Mouse (Mus musculus) embryonic facial prominence, embryonic 10.5 days (tissue): ENCODE measurements around the gene Cmtm2a. TPM values are rescaled to one million over a fixed set of nuclear protein-coding genes. Genes with fewer than 3 reads are reported as not detected.

Source experiments
- DNase-seq: peaks from one replicate; pipeline ENCODE4 v3.0.0-alpha.2; 2017; ENCODE audit warnings: low spot score
- H3K27ac ChIP-seq: fragments of 300-500 bp; sonication (generic); replicated peaks from 2 replicates; pipeline ENCODE4 v1.5.1; 2016; ENCODE audit warnings: mild to moderate bottlenecking
- H3K27me3 ChIP-seq: fragments of 300-500 bp; sonication (generic); replicated peaks from 2 replicates; pipeline ENCODE4 v1.6.1; 2016; ENCODE audit warnings: low read depth, mild to moderate bottlenecking; ENCODE audit not compliant: poor library complexity, severe bottlenecking
- H3K36me3 ChIP-seq: fragments of 300-500 bp; sonication (generic); replicated peaks from 2 replicates; pipeline ENCODE4 v1.6.1; 2016; ENCODE audit warnings: mild to moderate bottlenecking, moderate library complexity
- H3K4me1 ChIP-seq: fragments of 300-500 bp; sonication (generic); 2 replicates; pipeline ENCODE4 v1.6.1; 2016
- H3K4me3 ChIP-seq: fragments of 300-500 bp; sonication (generic); 2 replicates; pipeline ENCODE4 v1.5.1; 2016; ENCODE audit warnings: mild to moderate bottlenecking, moderate library complexity
- H3K9me3 ChIP-seq: fragments of 300-500 bp; sonication (generic); 2 replicates; pipeline ENCODE4 v1.6.1; 2016; ENCODE audit warnings: mild to moderate bottlenecking
- WGBS: fragments of 180-500 bp; shearing (Covaris S2); methylation state at CpG from one replicate; pipeline ENCODE4 v1.1.7; 2016; 5-methylcytosine and 5-hydroxymethylcytosine counted together
- polyA plus RNA-seq: library from polyadenylated mRNA; unstranded; fragments of >200 nt; fragmentation: Nextera tagmentation; extraction: Ambion mirVana; gene quantifications from 2 replicates; pipeline ENCODE4 v1.2.1, GENCODE M21; 2016

The Cmtm2a gene
- polyA plus RNA-seq, 1 experiment from 2014 or later = not detected

DNA sequence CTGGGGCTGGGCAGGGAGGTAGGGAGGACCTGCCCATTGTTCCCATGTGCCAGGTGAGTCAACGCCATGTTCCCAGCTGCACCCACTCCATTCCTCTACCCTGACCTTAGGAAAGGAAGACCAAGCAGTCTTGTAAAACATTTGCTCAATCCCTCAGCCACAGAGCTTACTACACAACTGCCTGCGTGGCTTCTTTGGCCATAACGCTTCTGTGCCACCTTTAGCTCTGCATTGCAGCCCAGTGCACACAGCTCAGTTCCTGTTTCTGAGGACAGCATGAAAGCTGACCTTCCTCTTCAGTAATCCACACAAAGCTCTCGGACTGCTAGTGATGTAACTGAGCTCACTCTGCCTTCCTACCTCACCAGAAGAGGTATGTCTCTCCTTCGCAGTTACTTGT, 60.1 kb downstream of the Cmtm2a start:
- Histone ChIP-seq H3K9me3 (no peaks in the 10 kb centered on the region), H3K4me3 (no peak overlapping the region), H3K4me1 (no peaks in the 10 kb centered on the region), H3K36me3 (peaks cover 97% of the 10 kb centered on the region), H3K27me3 (no peaks in the 10 kb centered on the region), H3K27ac (no peak overlapping the region)
- WGBS = 92% methylated on average over 5 of the region's 5 CpGs
- DNase-seq = no peak

DNA sequence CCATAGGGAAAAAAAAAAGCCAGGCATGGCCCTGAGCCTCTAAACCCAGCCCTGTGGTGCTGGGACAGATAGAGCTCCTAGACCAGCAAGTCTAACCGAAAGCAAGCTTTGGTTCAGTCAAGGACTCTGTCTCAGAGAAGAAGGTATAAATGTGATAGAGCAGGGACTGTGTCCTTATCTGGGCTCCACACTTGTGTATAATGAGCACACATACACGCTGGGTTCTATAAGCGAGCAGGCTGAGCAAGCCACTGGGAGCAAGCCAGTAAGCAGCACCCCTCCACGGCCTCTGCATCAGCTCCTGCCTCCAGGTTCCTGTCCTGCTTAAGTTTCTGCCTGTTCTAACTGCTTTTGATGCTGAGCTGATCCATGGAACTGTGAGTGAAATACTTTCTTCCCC, 60.9 kb downstream of the Cmtm2a start:
- peaks cover 97% of the 10 kb centered on the region for H3K36me3 ChIP-seq
- no peaks in the 10 kb centered on the region for H3K27me3 ChIP-seq
- no peak overlapping the region for H3K4me3 ChIP-seq
- H3K4me1 ChIP-seq = no peaks in the 10 kb centered on the region
- WGBS = 92% methylated on average over 4 of the region's 4 CpGs
- DNase-seq = no peak
- no peak overlapping the region for H3K27ac ChIP-seq
- no peaks in the 10 kb centered on the region for H3K9me3 ChIP-seq

Other genes with a start within 250 kb of the Cmtm2a start
- 15.4 and 15.6 TPM in 2 replicates for gene Cdh5, start 191.6 kb downstream of the Cmtm2a start, polyA plus RNA-seq
- 0.20 TPM in 2 replicates for gene Bean1, start 122.7 kb downstream of the Cmtm2a start, polyA plus RNA-seq
- gene Tk2, start 44.6 kb downstream of the Cmtm2a start, polyA plus RNA-seq = 20.2 and 21.6 TPM in 2 replicates
- 39.8 and 41.4 TPM in 2 replicates for gene Cklf, start 42.3 kb downstream of the Cmtm2a start, polyA plus RNA-seq
- gene Gm45711, start 16.9 kb upstream of the Cmtm2a start, polyA plus RNA-seq = not detected in 2 replicates
- not detected in 2 replicates for gene Cmtm1, start 17.0 kb upstream of the Cmtm2a start, polyA plus RNA-seq
- gene Gm11020, start 28.4 kb upstream of the Cmtm2a start, polyA plus RNA-seq = not detected in 2 replicates
- gene Cmtm2b, start 29.0 kb upstream of the Cmtm2a start, polyA plus RNA-seq = not detected in 2 replicates
- gene Cmtm3, start 46.2 kb upstream of the Cmtm2a start, polyA plus RNA-seq = 93.4 and 105 TPM in 2 replicates
- 2.2 and 2.4 TPM in 2 replicates for gene Cmtm4, start 102.6 kb upstream of the Cmtm2a start, polyA plus RNA-seq
- 69.3 and 74.4 TPM in 2 replicates for gene Dync1li2, start 149.9 kb upstream of the Cmtm2a start, polyA plus RNA-seq
- gene Terb1, start 216.7 kb upstream of the Cmtm2a start, polyA plus RNA-seq = 0.19 and 0.26 TPM in 2 replicates
- 124 and 137 TPM in 2 replicates for gene Nae1, start 241.5 kb upstream of the Cmtm2a start, polyA plus RNA-seq
- gene Car7, start 241.5 kb upstream of the Cmtm2a start, polyA plus RNA-seq = 0.75 and 1.00 TPM in 2 replicates